Mouse (Mus musculus): ENCODE data around the gene Stk40. TPM values are rescaled to one million over a fixed set of nuclear protein-coding genes. Genes with fewer than 3 reads are reported as not detected.

Stk40 gene
- total and polyA plus RNA-seq, 2 experiments, result 6.5 to 22.9 TPM

DNA sequence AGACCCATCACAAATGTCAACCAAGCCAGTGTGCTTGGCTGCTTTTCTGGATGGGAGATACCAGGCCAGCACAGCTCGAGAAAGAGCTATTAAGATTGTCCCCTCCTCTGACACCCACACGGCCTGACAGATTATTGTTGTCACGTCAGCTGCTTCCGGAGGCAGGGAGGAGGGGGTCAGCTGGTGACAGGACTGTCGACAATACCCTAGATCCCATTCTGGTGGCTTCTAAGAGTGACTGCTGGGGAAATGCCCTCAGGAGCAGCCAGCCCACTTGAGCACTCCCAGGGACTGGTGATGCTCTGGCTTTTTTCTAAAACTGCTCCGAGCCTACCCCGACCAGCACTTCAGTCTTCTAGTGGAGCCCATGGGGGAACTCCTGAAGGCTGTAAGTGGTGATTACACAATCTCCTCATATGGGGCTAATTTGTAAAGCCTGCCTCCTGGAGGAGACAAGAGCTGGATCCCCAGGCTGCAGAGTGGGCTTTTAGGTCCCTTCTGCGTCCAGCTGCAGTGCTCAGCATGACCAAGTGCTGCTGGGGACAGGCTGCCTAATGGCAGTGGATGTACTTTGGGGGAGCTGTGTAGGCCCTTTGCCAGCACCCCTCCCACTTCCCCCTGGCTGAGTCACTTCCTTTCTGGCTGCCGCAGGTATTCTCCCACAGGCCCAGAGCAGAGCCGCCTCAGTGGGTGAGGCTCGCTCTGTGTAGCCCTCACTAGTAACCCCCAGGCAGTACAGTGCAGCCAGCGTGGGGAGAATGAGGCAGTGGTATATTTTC is 6.8 kb downstream of the Stk40 start:
- DNase-seq (ENCODE audit: extremely low read depth, low read depth, low spot score), result peak; percentile 64
- Histone ChIP-seq H3K27ac (replicated peaks; ENCODE audit: insufficient read depth, low read depth, low read length) (peak overlapping the region; percentile 99), H3K4me3 (ENCODE audit: insufficient read depth, low read depth, low read length) (peak overlapping the region; percentile 2; the same call in 1 of the 2 replicates), H3K36me3 (ENCODE audit: control insufficient read depth, insufficient read depth, low read length) (no peaks in the 10 kb centered on the region), H3K9ac (ENCODE audit: low read depth, low read length) (peak overlapping the region; percentile 52), H3K79me2 (ENCODE audit: control insufficient read depth, insufficient read depth, low read length) (peaks cover 47% of the 10 kb centered on the region; the same call in 1 of the 2 replicates), H3K27me3 (ENCODE audit: control insufficient read depth, insufficient read depth, low read length) (no peaks in the 10 kb centered on the region), H3K4me1 (ENCODE audit: control insufficient read depth, insufficient read depth, low read length) (peaks cover 68% of the 10 kb centered on the region)
- TF ChIP-seq POLR2A (IDR thresholded peaks at IDR 0.05; ENCODE audit: extremely low read depth, insufficient read depth, low read length), result no peak
- peak; percentile 12; the same call in 1 of the 2 replicates for TF ChIP-seq CTCF (IDR thresholded peaks at IDR 0.05; ENCODE audit: low read depth, low read length)
- 12% methylated on average over 12 of the region's 12 CpGs for WGBS

DNA sequence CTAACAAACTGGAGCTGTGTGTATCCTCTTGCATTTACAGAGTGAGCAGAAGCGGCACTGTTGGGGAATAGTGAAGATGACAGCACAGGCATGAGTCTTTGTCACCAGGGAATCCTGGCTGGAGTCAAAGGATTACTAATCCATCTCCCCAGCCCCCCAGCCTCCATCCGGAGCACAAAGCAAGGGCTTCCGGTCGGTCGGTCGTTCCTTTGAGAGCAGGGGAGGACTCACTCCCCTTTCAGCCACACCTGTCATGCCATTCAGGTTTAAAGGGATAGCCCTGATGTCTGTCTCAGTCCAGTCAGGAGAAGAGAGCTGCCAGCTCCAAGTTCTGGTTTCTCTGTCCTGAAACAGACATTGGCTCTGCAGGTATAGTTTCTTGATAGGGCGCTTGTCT is 7.4 kb downstream of the Stk40 start:
- Histone ChIP-seq H3K9ac (ENCODE audit: low read depth, low read length) (peak overlapping the region; percentile 52), H3K27ac (replicated peaks; ENCODE audit: insufficient read depth, low read depth, low read length) (peak overlapping the region; percentile 99), H3K36me3 (ENCODE audit: control insufficient read depth, insufficient read depth, low read length) (no peaks in the 10 kb centered on the region), H3K4me1 (ENCODE audit: control insufficient read depth, insufficient read depth, low read length) (peaks cover 71% of the 10 kb centered on the region), H3K27me3 (ENCODE audit: control insufficient read depth, insufficient read depth, low read length) (no peaks in the 10 kb centered on the region), H3K79me2 (ENCODE audit: control insufficient read depth, insufficient read depth, low read length) (peaks cover 46% of the 10 kb centered on the region; the same call in 1 of the 2 replicates), H3K4me3 (ENCODE audit: insufficient read depth, low read depth, low read length) (peak overlapping the region; percentile 2; the same call in 1 of the 2 replicates)
- WGBS, result 17% methylated on average over 7 of the region's 7 CpGs
- no peak for DNase-seq (ENCODE audit: extremely low read depth, low read depth, low spot score)
- TF ChIP-seq CTCF (IDR thresholded peaks at IDR 0.05; ENCODE audit: low read depth, low read length) (no peak), POLR2A (IDR thresholded peaks at IDR 0.05; ENCODE audit: extremely low read depth, insufficient read depth, low read length) (no peak)

DNA sequence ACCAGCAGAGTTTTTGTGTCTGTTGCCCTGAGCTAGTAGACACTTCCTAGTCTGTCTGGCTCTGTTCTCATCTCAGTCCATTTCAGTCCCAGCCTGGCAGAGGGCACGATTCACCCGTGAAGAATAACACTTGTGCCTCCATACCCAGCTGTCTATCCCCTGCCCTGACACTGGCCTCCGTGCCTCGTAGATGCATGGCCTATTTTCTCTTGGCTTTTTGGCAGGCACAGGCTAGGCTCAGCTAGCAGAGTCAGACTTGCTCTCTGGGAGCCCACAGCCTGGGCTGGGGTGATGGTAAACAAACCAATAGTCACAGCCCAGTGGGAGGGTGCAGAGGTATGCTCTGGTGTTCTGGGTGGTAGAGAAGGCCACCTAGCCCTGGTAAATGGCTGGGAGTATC is 9.5 kb downstream of the Stk40 start:
- Histone ChIP-seq H3K4me1 (ENCODE audit: control insufficient read depth, insufficient read depth, low read length) (peaks cover 64% of the 10 kb centered on the region), H3K27me3 (ENCODE audit: control insufficient read depth, insufficient read depth, low read length) (no peaks in the 10 kb centered on the region), H3K27ac (replicated peaks; ENCODE audit: insufficient read depth, low read depth, low read length) (peak overlapping the region; percentile 75), H3K4me3 (ENCODE audit: insufficient read depth, low read depth, low read length) (no peak overlapping the region), H3K36me3 (ENCODE audit: control insufficient read depth, insufficient read depth, low read length) (0 out of 2 replicates have a peak, but pooled peaks cover 1% of the 10 kb centered on the region), H3K79me2 (ENCODE audit: control insufficient read depth, insufficient read depth, low read length) (peaks cover 48% of the 10 kb centered on the region; the same call in 1 of the 2 replicates), H3K9ac (ENCODE audit: low read depth, low read length) (peak overlapping the region; percentile 23)
- DNase-seq (ENCODE audit: extremely low read depth, low read depth, low spot score), result peak; percentile 85
- 9% methylated on average over 4 of the region's 4 CpGs for WGBS
- TF ChIP-seq CTCF (IDR thresholded peaks at IDR 0.05; ENCODE audit: low read depth, low read length) (no peak), POLR2A (IDR thresholded peaks at IDR 0.05; ENCODE audit: extremely low read depth, insufficient read depth, low read length) (no peak)

DNA sequence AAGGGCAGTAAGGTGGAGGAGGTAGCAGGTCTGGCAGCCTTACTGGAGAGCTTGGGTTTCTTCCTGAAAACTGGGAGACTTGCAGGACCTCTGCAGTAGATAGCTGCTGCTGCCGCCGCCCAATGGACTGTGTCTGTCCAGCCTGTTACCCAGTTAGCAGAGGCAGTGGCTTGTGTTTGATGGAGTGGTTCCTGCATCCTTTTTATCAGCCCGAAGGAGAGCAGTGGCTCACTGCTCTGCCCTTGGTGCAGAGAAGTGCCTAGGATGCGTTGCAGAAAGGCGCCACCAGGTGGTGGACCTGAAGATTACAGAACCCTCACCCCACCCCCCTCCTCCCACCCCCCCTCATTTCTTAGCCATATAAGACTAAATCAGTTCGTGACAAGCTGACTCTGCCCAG is 10.2 kb downstream of the Stk40 start:
- H3K9ac ChIP-seq (ENCODE audit: low read depth, low read length), result peak overlapping the region; percentile 4; the same call in 1 of the 2 replicates
- peaks cover 59% of the 10 kb centered on the region for H3K4me1 ChIP-seq (ENCODE audit: control insufficient read depth, insufficient read depth, low read length)
- peak overlapping the region; percentile 49 for H3K27ac ChIP-seq (replicated peaks; ENCODE audit: insufficient read depth, low read depth, low read length)
- H3K36me3 ChIP-seq (ENCODE audit: control insufficient read depth, insufficient read depth, low read length), result 0 out of 2 replicates have a peak, but pooled peaks cover 1% of the 10 kb centered on the region
- WGBS, result 6% methylated on average over 6 of the region's 6 CpGs
- TF ChIP-seq CTCF (IDR thresholded peaks at IDR 0.05; ENCODE audit: low read depth, low read length) (peak; percentile 83), POLR2A (IDR thresholded peaks at IDR 0.05; ENCODE audit: extremely low read depth, insufficient read depth, low read length) (no peak)
- H3K4me3 ChIP-seq (ENCODE audit: insufficient read depth, low read depth, low read length), result no peak overlapping the region
- no peaks in the 10 kb centered on the region for H3K27me3 ChIP-seq (ENCODE audit: control insufficient read depth, insufficient read depth, low read length)
- DNase-seq (ENCODE audit: extremely low read depth, low read depth, low spot score), result peak; percentile 57
- H3K79me2 ChIP-seq (ENCODE audit: control insufficient read depth, insufficient read depth, low read length), result peaks cover 46% of the 10 kb centered on the region; the same call in 1 of the 2 replicates

DNA sequence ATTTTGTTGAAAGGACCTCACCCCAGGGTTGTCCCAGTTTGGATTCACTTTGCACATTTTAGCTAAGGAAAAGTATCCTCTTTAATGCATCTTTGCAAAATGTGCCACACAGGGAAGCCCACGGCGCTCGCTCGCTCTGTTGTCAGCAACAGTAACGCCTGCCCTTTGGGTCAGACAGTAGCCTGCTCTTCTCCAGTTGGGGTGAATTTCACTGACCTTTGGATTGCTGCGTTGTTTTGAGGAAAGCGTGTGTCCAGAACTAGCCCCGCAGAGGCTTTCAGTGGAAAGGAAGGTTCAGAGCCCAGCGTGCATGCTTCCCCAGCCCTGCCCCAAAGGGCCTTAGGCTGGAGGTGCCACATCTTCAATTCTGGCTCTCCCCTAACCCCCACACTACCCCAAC is 11.7 kb downstream of the Stk40 start:
- Histone ChIP-seq H3K9ac (ENCODE audit: low read depth, low read length) (peak overlapping the region; percentile 6; the same call in 1 of the 2 replicates), H3K27me3 (ENCODE audit: control insufficient read depth, insufficient read depth, low read length) (no peaks in the 10 kb centered on the region), H3K36me3 (ENCODE audit: control insufficient read depth, insufficient read depth, low read length) (0 out of 2 replicates have a peak, but pooled peaks cover 1% of the 10 kb centered on the region), H3K4me3 (ENCODE audit: insufficient read depth, low read depth, low read length) (no peak overlapping the region), H3K27ac (replicated peaks; ENCODE audit: insufficient read depth, low read depth, low read length) (peak overlapping the region; percentile 81), H3K79me2 (ENCODE audit: control insufficient read depth, insufficient read depth, low read length) (peaks cover 45% of the 10 kb centered on the region; the same call in 1 of the 2 replicates), H3K4me1 (ENCODE audit: control insufficient read depth, insufficient read depth, low read length) (peaks cover 45% of the 10 kb centered on the region)
- 19% methylated on average over 9 of the region's 9 CpGs for WGBS
- peak; percentile 78 for DNase-seq (ENCODE audit: extremely low read depth, low read depth, low spot score)
- TF ChIP-seq POLR2A (IDR thresholded peaks at IDR 0.05; ENCODE audit: extremely low read depth, insufficient read depth, low read length), result no peak

Data from liver, adult 2 months (tissue).